Mouse (Mus musculus): ENCODE data around the gene Faxc. TPM values are rescaled to one million over a fixed set of nuclear protein-coding genes. Genes with fewer than 3 reads are reported as not detected.

Faxc gene
- polyA plus RNA-seq, 1 experiment, result 0.51 TPM

- Histone ChIP-seq H3K27ac (ENCODE audit: insufficient read depth, low read depth, low read length) (no peak overlapping the region), H3K27me3 (ENCODE audit: control insufficient read depth, insufficient read depth, low read length) (no peaks in the 10 kb centered on the region; the same call in 1 of the 2 replicates), H3K4me1 (ENCODE audit: control insufficient read depth, insufficient read depth, insufficient read length, low read length) (no peaks in the 10 kb centered on the region), H3K36me3 (ENCODE audit: control insufficient read depth, insufficient read depth, low read length) (no peaks in the 10 kb centered on the region), H3K4me3 (ENCODE audit: low read depth, low read length) (no peak overlapping the region)
- TF ChIP-seq POLR2A (IDR thresholded peaks at IDR 0.05; ENCODE audit: low read depth, low read length) (no peak), CTCF (IDR thresholded peaks at IDR 0.05; ENCODE audit: extremely low read depth, insufficient read length, insufficient replicate concordance, low read depth, low read length) (no peak)
- 89% methylated on average over 8 of the region's 8 CpGs for WGBS
Observed at GRCm38 (mm10) chr4:21937890-21938289, 6.8 kb downstream of the Faxc start.

GRCm38 (mm10) chr4:21944672-21945071 is 13.5 kb downstream of the Faxc start:
- 76% methylated on average over 3 of the region's 3 CpGs for WGBS

GRCm38 (mm10) chr4:21951444-21951843 is 20.3 kb downstream of the Faxc start:
- no peak for TF ChIP-seq POLR2A (IDR thresholded peaks at IDR 0.05; ENCODE audit: low read depth, low read length)
- TF ChIP-seq CTCF (IDR thresholded peaks at IDR 0.05; ENCODE audit: extremely low read depth, insufficient read length, insufficient replicate concordance, low read depth, low read length), result 0 out of 2 replicates have a peak, but pooled peaks have one; percentile 6
- 30% methylated on average over 6 of the region's 6 CpGs for WGBS
- Histone ChIP-seq H3K4me3 (ENCODE audit: low read depth, low read length) (no peak overlapping the region), H3K36me3 (ENCODE audit: control insufficient read depth, insufficient read depth, low read length) (no peaks in the 10 kb centered on the region), H3K27ac (ENCODE audit: insufficient read depth, low read depth, low read length) (no peak overlapping the region), H3K27me3 (ENCODE audit: control insufficient read depth, insufficient read depth, low read length) (no peaks in the 10 kb centered on the region), H3K4me1 (ENCODE audit: control insufficient read depth, insufficient read depth, insufficient read length, low read length) (no peaks in the 10 kb centered on the region)

More at GRCm38 (mm10) chr4:21944672-21945071, 13.5 kb downstream of the Faxc start:
- H3K27me3 ChIP-seq (ENCODE audit: control insufficient read depth, insufficient read depth, low read length), result no peaks in the 10 kb centered on the region
- no peaks in the 10 kb centered on the region for H3K4me1 ChIP-seq (ENCODE audit: control insufficient read depth, insufficient read depth, insufficient read length, low read length)
- no peaks in the 10 kb centered on the region for H3K36me3 ChIP-seq (ENCODE audit: control insufficient read depth, insufficient read depth, low read length)
- TF ChIP-seq CTCF (IDR thresholded peaks at IDR 0.05; ENCODE audit: extremely low read depth, insufficient read length, insufficient replicate concordance, low read depth, low read length), result no peak
- no peak overlapping the region for H3K4me3 ChIP-seq (ENCODE audit: low read depth, low read length)
- no peak overlapping the region for H3K27ac ChIP-seq (ENCODE audit: insufficient read depth, low read depth, low read length)

GRCm38 (mm10) chr4:21952255-21952654 is 21.1 kb downstream of the Faxc start:
- TF ChIP-seq POLR2A (IDR thresholded peaks at IDR 0.05; ENCODE audit: low read depth, low read length), result no peak
- TF ChIP-seq CTCF (IDR thresholded peaks at IDR 0.05; ENCODE audit: extremely low read depth, insufficient read length, insufficient replicate concordance, low read depth, low read length), result no peak
- no peaks in the 10 kb centered on the region for H3K4me1 ChIP-seq (ENCODE audit: control insufficient read depth, insufficient read depth, insufficient read length, low read length)
- no peak overlapping the region for H3K27ac ChIP-seq (ENCODE audit: insufficient read depth, low read depth, low read length)
- 17% methylated on average over 2 of the region's 2 CpGs for WGBS
- no peaks in the 10 kb centered on the region for H3K36me3 ChIP-seq (ENCODE audit: control insufficient read depth, insufficient read depth, low read length)
- no peaks in the 10 kb centered on the region for H3K27me3 ChIP-seq (ENCODE audit: control insufficient read depth, insufficient read depth, low read length)
- no peak overlapping the region for H3K4me3 ChIP-seq (ENCODE audit: low read depth, low read length)

- Histone ChIP-seq H3K4me3 (ENCODE audit: low read depth, low read length) (no peak overlapping the region), H3K27me3 (ENCODE audit: control insufficient read depth, insufficient read depth, low read length) (no peaks in the 10 kb centered on the region), H3K27ac (ENCODE audit: insufficient read depth, low read depth, low read length) (no peak overlapping the region), H3K36me3 (ENCODE audit: control insufficient read depth, insufficient read depth, low read length) (no peaks in the 10 kb centered on the region), H3K4me1 (ENCODE audit: control insufficient read depth, insufficient read depth, insufficient read length, low read length) (no peaks in the 10 kb centered on the region)
- TF ChIP-seq CTCF (IDR thresholded peaks at IDR 0.05; ENCODE audit: extremely low read depth, insufficient read length, insufficient replicate concordance, low read depth, low read length), result peak; percentile 47; the same call in 1 of the 2 replicates
- no peak for TF ChIP-seq POLR2A (IDR thresholded peaks at IDR 0.05; ENCODE audit: low read depth, low read length)
- 59% methylated on average over 7 of the region's 7 CpGs for WGBS
Observed at GRCm38 (mm10) chr4:21957570-21958321, 26.6 kb downstream of the Faxc start.

- H3K27ac ChIP-seq (ENCODE audit: insufficient read depth, low read depth, low read length), result no peak overlapping the region
- no peak for TF ChIP-seq CTCF (IDR thresholded peaks at IDR 0.05; ENCODE audit: extremely low read depth, insufficient read length, insufficient replicate concordance, low read depth, low read length)
- TF ChIP-seq POLR2A (IDR thresholded peaks at IDR 0.05; ENCODE audit: low read depth, low read length), result no peak
- no peaks in the 10 kb centered on the region for H3K27me3 ChIP-seq (ENCODE audit: control insufficient read depth, insufficient read depth, low read length)
- H3K4me1 ChIP-seq (ENCODE audit: control insufficient read depth, insufficient read depth, insufficient read length, low read length), result no peaks in the 10 kb centered on the region
- H3K36me3 ChIP-seq (ENCODE audit: control insufficient read depth, insufficient read depth, low read length), result no peaks in the 10 kb centered on the region
- no peak overlapping the region for H3K4me3 ChIP-seq (ENCODE audit: low read depth, low read length)
- WGBS, result 50% methylated on average over 1 of the region's 1 CpGs
Observed at GRCm38 (mm10) chr4:21971949-21972348, 40.8 kb downstream of the Faxc start.

GRCm38 (mm10) chr4:21974126-21974525 is 43.0 kb downstream of the Faxc start:
- Histone ChIP-seq H3K27me3 (ENCODE audit: control insufficient read depth, insufficient read depth, low read length) (no peaks in the 10 kb centered on the region), H3K36me3 (ENCODE audit: control insufficient read depth, insufficient read depth, low read length) (no peaks in the 10 kb centered on the region), H3K4me1 (ENCODE audit: control insufficient read depth, insufficient read depth, insufficient read length, low read length) (no peaks in the 10 kb centered on the region), H3K27ac (ENCODE audit: insufficient read depth, low read depth, low read length) (no peak overlapping the region), H3K4me3 (ENCODE audit: low read depth, low read length) (no peak overlapping the region)
- TF ChIP-seq POLR2A (IDR thresholded peaks at IDR 0.05; ENCODE audit: low read depth, low read length), result no peak
- TF ChIP-seq CTCF (IDR thresholded peaks at IDR 0.05; ENCODE audit: extremely low read depth, insufficient read length, insufficient replicate concordance, low read depth, low read length), result no peak
- 22% methylated on average over 3 of the region's 3 CpGs for WGBS
